Mouse (Mus musculus) midbrain, embryonic 12.5 days (tissue): Measurements from ENCODE around the gene Kif3a. TPM values are rescaled to one million over a fixed set of nuclear protein-coding genes. Genes with fewer than 3 reads are reported as not detected.

ENCODE experiments used
- ATAC-seq: fragments of 200-750 bp; cut with Nextera tagmentation; 2 replicates; pipeline ENCODE4 v1.8.0; 2017; ENCODE audit warnings: low read depth, moderate TSS enrichment, moderate library complexity; ENCODE audit not compliant: low FRiP score
- H3K27ac ChIP-seq: fragments of 300-500 bp; sonication (generic); replicated peaks from 2 replicates; pipeline ENCODE4 v1.5.1; 2016; ENCODE audit warnings: mild to moderate bottlenecking
- H3K27me3 ChIP-seq: fragments of 300-500 bp; sonication (generic); 2 replicates; pipeline ENCODE4 v1.6.1; 2016; ENCODE audit warnings: mild to moderate bottlenecking
- H3K36me3 ChIP-seq: fragments of 300-500 bp; sonication (generic); 2 replicates; pipeline ENCODE4 v1.6.1; 2016
- H3K4me1 ChIP-seq: fragments of 300-500 bp; sonication (generic); 2 replicates; pipeline ENCODE4 v1.6.1; 2016
- H3K4me2 ChIP-seq: fragments of 300-500 bp; sonication (generic); replicated peaks from 2 replicates; pipeline ENCODE4 v1.6.1; 2016; ENCODE audit warnings: mild to moderate bottlenecking, moderate library complexity
- H3K4me3 ChIP-seq: fragments of 300-500 bp; sonication (generic); 2 replicates; pipeline ENCODE4 v1.5.1; 2016; ENCODE audit warnings: mild to moderate bottlenecking
- H3K9ac ChIP-seq: fragments of 300-500 bp; sonication (generic); replicated peaks from 2 replicates; pipeline ENCODE4 v1.6.1; 2016; ENCODE audit warnings: mild to moderate bottlenecking, moderate library complexity
- H3K9me3 ChIP-seq: fragments of 300-500 bp; sonication (generic); 2 replicates; pipeline ENCODE4 v1.6.1; 2016; ENCODE audit warnings: mild to moderate bottlenecking
- WGBS: fragments of 180-500 bp; shearing (Covaris S2); methylation state at CpG from one replicate; pipeline ENCODE4 v1.1.7; 2016; 5-methylcytosine and 5-hydroxymethylcytosine counted together
- polyA plus RNA-seq: library from polyadenylated mRNA; unstranded; fragments of >200 nt; fragmentation: Nextera tagmentation; extraction: Ambion mirVana; gene quantifications from 2 replicates; pipeline ENCODE4 v1.2.1, GENCODE M21; 2016

Gene Kif3a
- polyA plus RNA-seq, 1 experiment from 2014 or later = 127 TPM

DNA sequence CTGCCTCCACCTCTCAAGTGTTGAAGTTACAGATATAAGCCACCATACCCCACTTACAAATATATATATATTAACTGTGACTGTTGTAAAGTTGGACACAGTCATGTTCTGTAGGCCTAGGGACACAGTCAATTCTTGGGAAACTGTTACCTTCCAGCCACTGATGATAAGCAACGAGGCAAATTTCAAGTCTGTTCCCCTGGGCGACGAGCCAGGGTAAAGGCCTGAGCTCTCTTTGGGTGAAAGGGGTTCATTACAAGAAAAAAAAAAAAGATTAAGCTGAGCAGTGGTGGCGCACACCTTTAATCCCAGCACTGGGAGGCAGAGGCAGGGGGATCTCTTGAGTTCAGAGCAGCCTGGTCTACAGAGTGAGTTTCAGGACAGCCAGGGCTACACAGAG is 52.9 kb downstream of the Kif3a start:
- Histone ChIP-seq H3K27me3 (no peaks in the 10 kb centered on the region), H3K4me2 (no peak overlapping the region), H3K4me1 (no peaks in the 10 kb centered on the region; the same call in 1 of the 2 replicates), H3K9me3 (0 out of 2 replicates have a peak, but pooled peaks cover 4% of the 10 kb centered on the region), H3K36me3 (no peaks in the 10 kb centered on the region), H3K27ac (no peak overlapping the region), H3K9ac (no peak overlapping the region), H3K4me3 (no peak overlapping the region)
- no peak for ATAC-seq
- 92% methylated on average over 4 of the region's 4 CpGs for WGBS

- Histone ChIP-seq H3K4me1 (no peaks in the 10 kb centered on the region), H3K27ac (no peak overlapping the region), H3K4me2 (no peak overlapping the region), H3K4me3 (no peak overlapping the region), H3K27me3 (no peaks in the 10 kb centered on the region), H3K9me3 (0 out of 2 replicates have a peak, but pooled peaks cover 4% of the 10 kb centered on the region), H3K36me3 (no peaks in the 10 kb centered on the region), H3K9ac (no peak overlapping the region)
- WGBS = 89% methylated on average over 11 of the region's 11 CpGs
- ATAC-seq = no peak
These were observed 54.6 kb downstream of the Kif3a start for GRCm38 (mm10) chr11:53621582-53622439.

DNA sequence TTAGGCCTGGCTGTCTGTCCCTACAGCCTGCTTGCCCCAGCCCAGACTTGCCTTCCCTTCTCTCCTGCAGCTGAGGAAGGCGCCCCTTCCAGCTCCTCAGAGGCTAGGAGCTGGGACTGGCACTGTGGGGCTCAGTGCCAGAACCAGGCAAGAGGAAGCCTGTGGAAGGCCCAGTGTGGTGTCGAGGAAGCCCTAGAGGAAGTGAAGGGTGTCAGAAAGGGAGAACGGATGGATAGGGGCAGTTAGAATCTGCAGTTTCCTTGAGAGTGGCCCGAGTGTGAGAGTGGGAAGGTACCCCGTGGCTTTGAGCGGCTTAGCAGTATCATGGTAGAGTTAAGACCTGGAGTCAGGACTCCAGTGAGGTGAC is 55.2 kb downstream of the Kif3a start:
- H3K36me3 ChIP-seq = no peaks in the 10 kb centered on the region
- H3K4me3 ChIP-seq = no peak overlapping the region
- H3K4me2 ChIP-seq = no peak overlapping the region
- H3K4me1 ChIP-seq = no peaks in the 10 kb centered on the region
- H3K9me3 ChIP-seq = 0 out of 2 replicates have a peak, but pooled peaks cover 4% of the 10 kb centered on the region
- WGBS = 88% methylated on average over 6 of the region's 6 CpGs
- no peak overlapping the region for H3K27ac ChIP-seq
- 0 out of 2 replicates have a peak, but pooled peaks cover 4% of the 10 kb centered on the region for H3K27me3 ChIP-seq
- H3K9ac ChIP-seq = no peak overlapping the region
- no peak for ATAC-seq

DNA sequence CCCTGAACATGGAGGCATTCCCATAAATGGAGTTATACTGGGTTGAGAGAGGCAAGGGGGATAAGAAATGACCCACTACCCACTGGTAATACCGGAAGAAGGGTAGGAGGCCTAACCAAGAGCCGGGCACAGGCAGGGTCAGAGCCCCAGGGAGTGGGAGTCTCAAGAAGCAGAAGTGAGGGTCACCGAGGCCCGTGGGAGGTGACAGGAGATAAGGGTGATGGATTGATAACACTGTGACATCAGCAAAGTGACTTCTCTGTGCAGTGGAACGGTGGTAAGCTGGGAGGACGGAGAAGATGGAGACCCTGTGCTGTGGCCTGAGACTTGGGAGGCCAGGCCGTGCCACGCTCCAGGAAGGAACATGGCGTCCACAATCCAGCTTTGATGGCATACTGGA is 56.4 kb downstream of the Kif3a start:
- no peak for ATAC-seq
- peaks cover 8% of the 10 kb centered on the region; the same call in 1 of the 2 replicates for H3K27me3 ChIP-seq
- 0 out of 2 replicates have a peak, but pooled peaks cover 4% of the 10 kb centered on the region for H3K9me3 ChIP-seq
- H3K4me2 ChIP-seq = no peak overlapping the region
- H3K36me3 ChIP-seq = no peaks in the 10 kb centered on the region
- H3K4me1 ChIP-seq = no peaks in the 10 kb centered on the region
- no peak overlapping the region for H3K4me3 ChIP-seq
- H3K9ac ChIP-seq = no peak overlapping the region
- WGBS = 96% methylated on average over 9 of the region's 9 CpGs
- H3K27ac ChIP-seq = no peak overlapping the region

DNA sequence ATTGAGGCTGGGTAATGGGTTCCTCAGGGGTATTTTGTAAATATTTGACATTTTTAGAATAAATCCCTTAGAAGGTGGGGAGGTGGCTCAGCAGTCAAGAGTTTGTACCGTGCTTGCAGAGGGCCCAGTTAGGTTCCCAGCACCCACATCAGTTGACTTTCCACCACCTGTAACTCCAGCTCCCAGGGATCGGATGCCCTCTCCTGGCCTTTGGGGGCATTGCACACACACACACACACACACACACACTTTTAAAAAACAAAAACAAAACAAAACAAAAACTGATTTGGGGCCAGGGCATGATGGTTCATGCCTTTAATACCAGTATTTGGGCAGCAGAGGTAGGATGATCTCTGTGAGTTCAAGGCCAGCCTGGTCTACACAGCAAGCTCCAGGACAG is 56.9 kb downstream of the Kif3a start:
- Histone ChIP-seq H3K4me2 (no peak overlapping the region), H3K9me3 (0 out of 2 replicates have a peak, but pooled peaks cover 4% of the 10 kb centered on the region), H3K36me3 (no peaks in the 10 kb centered on the region), H3K27ac (no peak overlapping the region), H3K4me1 (no peaks in the 10 kb centered on the region), H3K9ac (no peak overlapping the region), H3K4me3 (no peak overlapping the region), H3K27me3 (peaks cover 8% of the 10 kb centered on the region)
- ATAC-seq = no peak
- WGBS = 100% methylated on average over 2 of the region's 2 CpGs

DNA sequence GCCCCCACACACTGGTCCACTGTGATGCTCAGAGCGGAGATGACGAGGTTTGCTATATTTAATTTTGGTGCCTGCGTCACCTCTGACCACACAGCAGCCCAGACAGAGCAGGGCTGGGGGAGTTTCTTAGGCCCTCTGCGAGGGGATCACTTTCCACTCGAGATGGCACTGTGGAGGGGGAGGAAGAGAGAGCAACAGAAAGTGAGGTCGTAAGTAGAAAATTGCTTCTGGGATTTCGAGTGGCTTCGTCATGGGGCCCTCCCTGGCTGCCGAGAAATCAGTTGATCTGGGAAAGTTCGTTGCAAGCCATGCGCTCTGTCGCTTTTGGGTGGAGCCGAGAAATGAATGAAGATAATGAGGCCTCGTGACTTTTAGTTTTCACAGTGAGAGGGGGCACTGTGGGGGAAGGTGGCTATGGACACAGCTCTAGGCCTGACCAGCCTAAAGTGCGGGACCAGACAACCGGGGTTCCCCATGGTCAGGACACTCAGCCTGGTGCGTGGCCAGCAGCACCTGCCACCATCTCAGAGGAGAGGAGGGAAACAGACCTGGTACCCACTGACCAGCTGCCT is 59.7 kb downstream of the Kif3a start:
- Histone ChIP-seq H3K36me3 (no peaks in the 10 kb centered on the region), H3K27ac (no peak overlapping the region), H3K4me2 (no peak overlapping the region), H3K4me3 (no peak overlapping the region), H3K9ac (no peak overlapping the region), H3K9me3 (0 out of 2 replicates have a peak, but pooled peaks cover 4% of the 10 kb centered on the region), H3K27me3 (peaks cover 8% of the 10 kb centered on the region), H3K4me1 (no peaks in the 10 kb centered on the region)
- WGBS = 70% methylated on average over 17 of the region's 17 CpGs
- no peak for ATAC-seq

GRCm38 (mm10) chr11:53627859-53628258 is 60.7 kb downstream of the Kif3a start:
- ATAC-seq = peak; percentile 52; the same call in 1 of the 2 replicates
- 16% methylated on average over 1 of the region's 1 CpGs for WGBS
- H3K36me3 ChIP-seq = no peaks in the 10 kb centered on the region

GRCm38 (mm10) chr11:53632122-53632733 is 65.0 kb downstream of the Kif3a start:
- no peak overlapping the region for H3K9ac ChIP-seq
- no peak for ATAC-seq
- H3K27ac ChIP-seq = no peak overlapping the region
- 69% methylated on average over 14 of the region's 14 CpGs for WGBS
- no peaks in the 10 kb centered on the region for H3K36me3 ChIP-seq
- H3K4me1 ChIP-seq = peaks cover 11% of the 10 kb centered on the region
- H3K9me3 ChIP-seq = no peaks in the 10 kb centered on the region
- peaks cover 37% of the 10 kb centered on the region for H3K27me3 ChIP-seq
- no peak overlapping the region for H3K4me2 ChIP-seq
- H3K4me3 ChIP-seq = no peak overlapping the region

More at GRCm38 (mm10) chr11:53627859-53628258, 60.7 kb downstream of the Kif3a start:
- Histone ChIP-seq H3K27me3 (peaks cover 8% of the 10 kb centered on the region), H3K9ac (no peak overlapping the region), H3K9me3 (0 out of 2 replicates have a peak, but pooled peaks cover 4% of the 10 kb centered on the region), H3K27ac (no peak overlapping the region), H3K4me2 (no peak overlapping the region), H3K4me1 (no peaks in the 10 kb centered on the region), H3K4me3 (no peak overlapping the region)

- H3K9me3 ChIP-seq = no peaks in the 10 kb centered on the region
- ATAC-seq = no peak
- 93% methylated on average over 7 of the region's 7 CpGs for WGBS
- H3K4me2 ChIP-seq = no peak overlapping the region
- peaks cover 37% of the 10 kb centered on the region for H3K27me3 ChIP-seq
- no peaks in the 10 kb centered on the region for H3K36me3 ChIP-seq
- peaks cover 11% of the 10 kb centered on the region for H3K4me1 ChIP-seq
- no peak overlapping the region for H3K4me3 ChIP-seq
- no peak overlapping the region for H3K9ac ChIP-seq
- no peak overlapping the region for H3K27ac ChIP-seq
These were observed 66.5 kb downstream of the Kif3a start for GRCm38 (mm10) chr11:53633644-53634043.

DNA sequence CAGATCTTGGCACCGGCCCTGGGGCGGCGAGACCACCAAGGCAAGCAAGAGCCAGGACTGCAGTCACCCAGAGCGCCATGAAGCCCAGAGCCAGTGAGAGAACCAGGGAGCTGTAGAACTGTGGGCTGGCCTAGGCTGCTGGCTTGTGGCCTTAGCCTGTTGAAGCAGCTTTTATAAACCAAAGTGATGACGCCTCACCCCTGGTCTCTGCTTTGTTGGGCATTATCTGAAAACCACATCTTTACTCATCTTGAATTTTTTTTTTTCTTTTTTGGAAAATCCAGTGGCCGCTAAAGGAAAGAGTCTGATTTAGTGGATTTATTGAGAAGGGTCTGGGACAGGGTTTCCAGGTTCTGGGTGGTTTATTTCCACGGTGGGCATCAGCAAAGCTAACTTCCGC is 67.4 kb downstream of the Kif3a start, which contains the start of gene Il13:
Gene Il13 (minus strand): TSS at position 147 of the 400 bp plus-strand sequence.
- no peak for ATAC-seq
- Histone ChIP-seq H3K9me3 (no peaks in the 10 kb centered on the region), H3K27ac (no peak within 1 kb of the TSS), H3K4me3 (no peak within 1 kb of the TSS), H3K9ac (no peak within 1 kb of the TSS), H3K4me1 (peaks cover 11% of the 10 kb centered on the region), H3K4me2 (no peak within 1 kb of the TSS), H3K27me3 (peaks cover 37% of the 10 kb centered on the region), H3K36me3 (no peaks in the 10 kb centered on the region)
- 95% methylated on average over 8 of the region's 8 CpGs for WGBS

DNA sequence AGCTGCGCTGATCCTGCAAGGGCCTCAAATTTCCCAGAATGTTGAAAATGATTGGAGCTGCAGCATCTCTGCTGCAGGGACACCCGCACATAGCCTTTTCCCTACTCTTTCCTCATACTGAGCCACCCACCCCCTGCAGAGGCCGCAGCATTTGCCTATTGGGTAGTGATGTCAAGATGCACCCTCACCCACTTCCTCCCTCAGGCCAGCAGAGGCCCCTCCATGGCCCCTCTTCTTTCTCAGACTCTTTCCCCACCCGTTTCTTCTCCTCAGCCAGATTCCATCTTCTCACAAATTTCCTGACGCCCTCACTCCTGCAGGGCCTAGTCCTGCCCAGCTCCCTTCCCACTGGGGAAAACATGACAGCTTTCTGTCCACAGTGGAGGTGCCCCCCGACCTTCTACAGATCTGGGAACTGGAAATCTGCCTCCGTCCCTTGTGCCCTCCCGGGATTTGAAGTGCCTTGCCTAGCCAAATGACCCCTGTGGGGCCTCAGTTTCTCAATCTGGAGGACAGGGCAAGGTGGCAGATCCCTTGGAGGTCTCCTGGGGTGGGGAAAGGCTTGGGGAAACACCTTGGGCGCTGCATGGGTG is 68.5 kb downstream of the Kif3a start:
- Histone ChIP-seq H3K4me1 (peaks cover 11% of the 10 kb centered on the region), H3K4me3 (peak overlapping the region; percentile 35), H3K27me3 (peaks cover 37% of the 10 kb centered on the region), H3K27ac (no peak overlapping the region), H3K4me2 (peak overlapping the region; percentile 62), H3K9ac (peak overlapping the region; percentile 34; the same call in 1 of the 2 replicates), H3K9me3 (no peaks in the 10 kb centered on the region), H3K36me3 (no peaks in the 10 kb centered on the region)
- no peak for ATAC-seq
- 37% methylated on average over 9 of the region's 9 CpGs for WGBS
